Mouse (Mus musculus): Measurements from ENCODE around the gene Crybg1. TPM values are rescaled to one million over a fixed set of nuclear protein-coding genes. Genes with fewer than 3 reads are reported as not detected.

The Crybg1 gene
- total and polyA plus RNA-seq, 2 experiments from 2014 or later: 0.15 to 1.0 TPM

DNA sequence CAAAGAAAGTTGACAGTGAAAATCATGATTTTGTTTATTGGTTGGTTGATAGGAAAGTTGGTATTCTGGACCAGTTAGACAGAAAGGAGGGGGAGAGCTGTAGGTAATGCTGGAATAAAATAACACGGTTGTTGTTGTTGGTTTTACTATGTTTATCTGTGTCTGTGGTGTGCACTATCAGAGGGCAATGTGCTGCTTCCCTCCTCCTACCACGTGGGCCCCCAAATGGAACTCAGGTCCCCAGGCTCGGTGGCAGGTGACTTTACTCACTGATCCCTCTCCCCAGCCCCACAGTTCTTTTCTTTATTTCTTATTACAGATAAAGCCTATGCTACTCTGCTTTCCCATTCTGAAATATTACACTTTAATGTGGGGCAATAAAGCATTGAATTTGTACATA, 236.4 kb downstream of the Crybg1 start:
- ATAC-seq (ENCODE audit: low FRiP score) (no peak), DNase-seq (ENCODE audit: low spot score) (no peak)
- H3K4me3 ChIP-seq (ENCODE audit: low read depth, low read length): no peak overlapping the region

DNA sequence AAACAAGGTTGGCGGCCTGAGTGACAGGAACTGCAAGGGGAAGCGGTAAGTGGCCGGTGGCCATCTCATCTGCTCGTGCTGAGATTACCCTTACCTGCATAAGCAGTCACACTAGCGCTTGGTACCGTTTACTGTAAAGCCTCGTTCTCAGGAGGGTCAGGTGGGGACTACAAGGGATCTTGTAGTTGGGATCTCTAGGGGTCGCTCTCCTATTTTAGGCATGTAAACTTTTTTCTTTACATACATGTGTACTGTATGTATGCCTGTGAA, 237.8 kb downstream of the Crybg1 start:
- WGBS: 93% methylated on average over 8 of the region's 8 CpGs
- TF ChIP-seq CTCF (IDR thresholded peaks at IDR 0.05): no peak
- Histone ChIP-seq H3K36me3 (ENCODE audit: insufficient read depth, low read length) (no peaks in the 10 kb centered on the region), H3K4me2 (ENCODE audit: low read depth, low read length, poor library complexity, severe bottlenecking) (no peak overlapping the region), H3K27ac (ENCODE audit: low read depth, low read length) (no peak overlapping the region), H3K27me3 (ENCODE audit: insufficient read depth, low read length) (no peaks in the 10 kb centered on the region), H3K9ac (replicated peaks; ENCODE audit: low read length, poor library complexity, severe bottlenecking) (no peak overlapping the region), H3K4me3 (ENCODE audit: low read depth, low read length) (no peak overlapping the region), H3K4me1 (ENCODE audit: insufficient read depth, low read length) (no peaks in the 10 kb centered on the region), H3K9me3 (ENCODE audit: low read length) (no peaks in the 10 kb centered on the region)
- no peak for DNase-seq (ENCODE audit: low spot score)
- ATAC-seq (ENCODE audit: low FRiP score): no peak

More for the DNA sequence above, 236.4 kb downstream of the Crybg1 start:
- TF ChIP-seq CTCF (IDR thresholded peaks at IDR 0.05): no peak
- Histone ChIP-seq H3K27ac (ENCODE audit: low read depth, low read length) (no peak overlapping the region), H3K36me3 (ENCODE audit: insufficient read depth, low read length) (no peaks in the 10 kb centered on the region), H3K4me1 (ENCODE audit: insufficient read depth, low read length) (no peaks in the 10 kb centered on the region), H3K9ac (replicated peaks; ENCODE audit: low read length, poor library complexity, severe bottlenecking) (no peak overlapping the region), H3K27me3 (ENCODE audit: insufficient read depth, low read length) (no peaks in the 10 kb centered on the region), H3K4me2 (ENCODE audit: low read depth, low read length, poor library complexity, severe bottlenecking) (no peak overlapping the region), H3K9me3 (ENCODE audit: low read length) (no peaks in the 10 kb centered on the region)
- WGBS: 90% methylated on average over 3 of the region's 3 CpGs

DNA sequence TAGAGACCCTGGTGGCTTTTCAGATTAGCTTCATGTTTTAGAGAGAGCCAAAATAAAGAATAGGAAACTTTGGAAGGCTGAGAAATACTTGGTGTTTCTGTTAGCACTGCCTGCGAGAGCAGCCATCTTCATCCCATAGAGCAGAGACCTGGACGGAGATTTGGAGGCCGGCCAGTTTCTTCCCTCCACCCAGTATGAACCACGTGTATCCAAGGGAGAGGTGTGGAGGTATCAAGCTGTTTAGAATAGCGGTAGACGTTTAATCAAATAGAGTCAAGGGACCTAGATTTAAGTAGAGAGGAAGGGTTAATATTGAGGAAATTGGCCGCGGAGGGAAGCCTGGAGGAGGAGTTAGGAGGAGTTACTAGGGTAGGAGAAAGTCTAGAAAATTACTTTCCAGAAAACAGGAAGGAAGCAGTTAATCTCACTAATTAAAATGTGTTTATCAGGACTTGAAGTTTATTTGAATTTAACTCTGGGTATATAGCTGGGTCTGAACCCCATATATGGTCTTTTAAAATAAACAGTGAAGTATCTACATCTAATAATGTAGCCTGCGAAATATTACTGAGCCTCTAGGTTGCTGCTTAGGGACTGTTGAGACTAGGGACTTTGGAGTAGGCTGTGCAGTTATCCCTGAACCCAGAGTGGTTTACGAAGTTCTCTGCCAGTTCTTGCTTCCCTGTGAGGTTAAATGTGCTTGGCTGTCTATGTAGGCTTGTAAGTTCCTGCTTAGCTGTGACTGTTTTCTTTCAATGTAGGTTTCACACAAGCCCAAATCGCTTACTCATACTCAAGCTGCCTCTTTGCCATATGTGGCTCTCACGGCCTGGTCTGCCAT, 238.4 kb downstream of the Crybg1 start:
- no peaks in the 10 kb centered on the region for H3K36me3 ChIP-seq (ENCODE audit: insufficient read depth, low read length)
- no peak overlapping the region for H3K27ac ChIP-seq (ENCODE audit: low read depth, low read length)
- no peak for TF ChIP-seq CTCF (IDR thresholded peaks at IDR 0.05)
- ATAC-seq (ENCODE audit: low FRiP score) (no peak), DNase-seq (ENCODE audit: low spot score) (no peak)
- WGBS: 90% methylated on average over 12 of the region's 12 CpGs
- no peaks in the 10 kb centered on the region for H3K9me3 ChIP-seq (ENCODE audit: low read length)
- H3K27me3 ChIP-seq (ENCODE audit: insufficient read depth, low read length): no peaks in the 10 kb centered on the region
- H3K9ac ChIP-seq (replicated peaks; ENCODE audit: low read length, poor library complexity, severe bottlenecking): no peak overlapping the region
- no peak overlapping the region for H3K4me2 ChIP-seq (ENCODE audit: low read depth, low read length, poor library complexity, severe bottlenecking)
- no peak overlapping the region for H3K4me3 ChIP-seq (ENCODE audit: low read depth, low read length)
- H3K4me1 ChIP-seq (ENCODE audit: insufficient read depth, low read length): no peaks in the 10 kb centered on the region

DNA sequence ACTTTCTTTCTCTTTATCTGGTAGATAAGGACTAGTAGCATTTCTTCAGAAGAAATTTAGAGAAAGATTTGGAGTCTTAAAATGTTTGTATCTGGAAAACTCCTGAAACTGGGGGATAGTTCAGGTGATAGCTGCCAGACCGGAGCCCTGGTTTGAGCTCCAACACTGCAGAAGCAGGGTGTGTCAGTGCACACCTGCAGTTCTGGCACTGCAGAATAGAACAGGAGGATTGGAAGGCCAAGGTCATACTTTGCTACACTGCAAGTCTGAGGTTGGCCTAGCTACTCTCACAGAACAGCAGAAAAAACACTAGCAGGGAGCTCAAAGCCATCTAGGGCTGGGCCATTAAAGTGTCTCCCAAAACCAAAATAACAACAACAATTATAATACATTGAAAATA, 244.1 kb downstream of the Crybg1 start:
- no peaks in the 10 kb centered on the region for H3K36me3 ChIP-seq (ENCODE audit: insufficient read depth, low read length)
- no peak overlapping the region for H3K27ac ChIP-seq (ENCODE audit: low read depth, low read length)
- TF ChIP-seq CTCF (IDR thresholded peaks at IDR 0.05): no peak
- ATAC-seq (ENCODE audit: low FRiP score): no peak
- no peaks in the 10 kb centered on the region for H3K9me3 ChIP-seq (ENCODE audit: low read length)
- no peaks in the 10 kb centered on the region for H3K4me1 ChIP-seq (ENCODE audit: insufficient read depth, low read length)
- no peak overlapping the region for H3K9ac ChIP-seq (replicated peaks; ENCODE audit: low read length, poor library complexity, severe bottlenecking)
- DNase-seq (ENCODE audit: low spot score): no peak
- H3K4me2 ChIP-seq (ENCODE audit: low read depth, low read length, poor library complexity, severe bottlenecking): no peak overlapping the region
- 100% methylated on average over 1 of the region's 1 CpGs for WGBS
- H3K4me3 ChIP-seq (ENCODE audit: low read depth, low read length): no peak overlapping the region
- no peaks in the 10 kb centered on the region for H3K27me3 ChIP-seq (ENCODE audit: insufficient read depth, low read length)

- no peaks in the 10 kb centered on the region for H3K27me3 ChIP-seq (ENCODE audit: insufficient read depth, low read length)
- no peaks in the 10 kb centered on the region for H3K9me3 ChIP-seq (ENCODE audit: low read length)
- peak; percentile 98 for ATAC-seq (ENCODE audit: low FRiP score)
- no peaks in the 10 kb centered on the region for H3K36me3 ChIP-seq (ENCODE audit: insufficient read depth, low read length)
- WGBS: under 1% methylated on average over 40 of the region's 40 CpGs
- H3K4me2 ChIP-seq (ENCODE audit: low read depth, low read length, poor library complexity, severe bottlenecking): peak within 1 kb of the TSS; percentile 69
- peak; percentile 96 for DNase-seq (ENCODE audit: low spot score)
- H3K9ac ChIP-seq (replicated peaks; ENCODE audit: low read length, poor library complexity, severe bottlenecking): peak within 1 kb of the TSS; percentile 59
- no peak for TF ChIP-seq CTCF (IDR thresholded peaks at IDR 0.05)
- H3K4me1 ChIP-seq (ENCODE audit: insufficient read depth, low read length): no peaks in the 10 kb centered on the region
- H3K4me3 ChIP-seq (ENCODE audit: low read depth, low read length): peak within 1 kb of the TSS; percentile 68
- peak within 1 kb of the TSS; percentile 19 for H3K27ac ChIP-seq (ENCODE audit: low read depth, low read length)
These were observed 247.0 kb downstream of the Crybg1 start, which contains the start of the genes Qrsl1 and Rtn4ip1 for GRCm38 (mm10) chr10:43901578-43902194. Qrsl1 (minus strand) TSS chr10:43901745. Rtn4ip1 (plus strand) TSS chr10:43901807.

Data from midbrain, postnatal 0 days (tissue).